Mouse (Mus musculus): Measurements from ENCODE around the gene Bloc1s3.

Bloc1s3 gene

DNA sequence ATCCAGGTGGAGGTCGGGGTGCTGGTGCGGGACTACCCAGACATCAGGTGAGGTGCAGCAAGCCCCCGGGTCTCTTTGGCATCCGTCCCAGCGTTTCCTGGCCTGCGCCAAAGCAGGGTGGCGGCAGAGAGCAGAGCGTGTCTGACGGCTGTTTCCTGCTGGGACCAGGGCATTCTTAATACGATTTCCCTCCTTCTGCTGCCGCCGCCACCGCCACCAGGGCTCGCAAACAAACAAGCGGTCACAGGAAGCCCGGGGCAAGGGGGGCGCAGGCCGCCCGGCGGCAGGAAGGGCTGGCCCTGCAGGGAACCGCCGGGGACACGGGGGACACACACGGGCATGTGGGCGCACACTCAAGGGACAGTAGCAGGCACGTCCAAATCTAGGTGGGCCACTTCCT, 16.4 kb downstream of the Bloc1s3 start:
- in situ Hi-C loops (cut with MboI; ENCODE audit: unreplicated experiment in 2 of 2) = no loop called here

DNA sequence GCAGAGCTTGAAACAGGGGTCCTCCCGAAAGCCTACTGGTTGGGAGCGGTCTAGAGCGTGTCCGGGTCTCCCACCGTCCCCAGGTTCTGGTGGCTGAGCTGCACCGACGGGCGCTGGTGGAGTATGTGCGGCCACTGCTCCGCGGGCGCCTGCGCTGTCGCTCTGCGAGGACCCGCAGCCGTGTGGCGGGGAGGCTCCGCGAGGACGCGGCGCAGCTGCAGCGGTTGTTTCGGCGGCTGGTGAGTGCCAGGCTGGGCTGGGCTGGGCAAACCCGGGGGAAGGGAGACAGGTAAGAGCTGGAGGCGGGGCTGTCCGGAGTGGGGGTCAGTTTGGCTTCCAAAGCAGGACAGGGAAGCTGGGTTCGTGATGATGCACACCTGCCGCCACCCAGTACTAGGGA, 18.6 kb downstream of the Bloc1s3 start:
- in situ Hi-C loops (cut with MboI; ENCODE audit: unreplicated experiment in 2 of 2) = no loop called here

DNA sequence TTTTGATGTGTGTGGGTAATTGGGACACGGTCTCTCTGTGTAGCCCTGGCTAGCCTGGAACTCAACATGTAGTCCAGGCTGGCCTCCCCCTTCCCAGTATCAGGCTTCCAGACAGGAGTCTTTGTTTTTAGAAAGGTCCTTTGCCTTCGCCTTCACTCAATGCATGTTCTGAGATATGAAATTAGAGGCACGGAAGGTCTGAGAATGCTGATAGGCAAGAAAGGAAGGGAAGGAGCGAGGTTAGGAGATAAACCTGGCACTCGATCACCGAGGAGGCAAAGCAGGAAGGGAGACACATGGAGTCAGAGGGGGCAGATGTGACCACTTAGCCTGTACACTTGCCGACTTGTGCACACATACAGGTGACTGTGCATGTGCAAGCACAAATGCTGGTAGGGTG, 21.6 kb downstream of the Bloc1s3 start:
- in situ Hi-C loops (cut with MboI; ENCODE audit: unreplicated experiment in 2 of 2) = no loop called here

DNA sequence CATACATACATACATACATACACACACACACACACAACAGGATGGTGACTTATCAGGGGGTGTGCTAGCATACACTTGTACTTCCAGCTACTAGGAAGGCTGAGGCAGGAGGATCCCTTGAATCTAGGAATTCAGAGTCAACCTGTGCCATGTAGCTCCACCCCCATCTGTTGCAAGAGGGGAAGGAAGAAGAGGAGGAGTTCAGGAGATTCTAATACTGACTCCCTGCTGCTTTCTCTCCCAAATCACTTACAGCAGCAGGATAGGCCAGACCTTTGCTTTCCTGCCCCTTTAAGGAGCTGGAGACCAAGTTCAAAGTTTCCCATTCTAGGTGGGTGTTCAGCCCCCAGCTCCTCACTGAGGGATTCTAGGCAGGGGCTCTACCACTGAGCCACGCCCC, 22.7 kb downstream of the Bloc1s3 start:
- in situ Hi-C loops (cut with MboI; ENCODE audit: unreplicated experiment in 2 of 2) = no loop called here

DNA sequence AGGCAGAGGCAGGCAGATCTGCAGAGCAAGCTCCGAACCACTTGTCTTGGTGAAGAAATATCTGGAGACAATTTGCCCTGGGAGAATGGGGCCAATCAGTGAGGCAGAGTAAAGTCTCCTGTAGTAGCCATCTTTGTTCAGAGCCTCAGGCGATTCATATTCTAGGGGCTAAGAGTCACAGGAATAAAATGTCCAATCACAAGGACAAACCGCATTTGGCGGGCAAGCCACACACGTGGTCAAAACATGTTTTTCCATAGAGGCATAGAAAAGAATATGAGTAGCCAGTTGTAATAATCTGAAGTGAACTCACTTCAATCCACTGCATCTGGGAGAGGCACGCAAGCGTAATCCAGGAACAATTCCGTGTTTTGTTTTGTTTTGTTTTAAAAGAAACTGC, 24.9 kb downstream of the Bloc1s3 start:
- in situ Hi-C loops (cut with MboI; ENCODE audit: unreplicated experiment in 2 of 2) = no loop called here

DNA sequence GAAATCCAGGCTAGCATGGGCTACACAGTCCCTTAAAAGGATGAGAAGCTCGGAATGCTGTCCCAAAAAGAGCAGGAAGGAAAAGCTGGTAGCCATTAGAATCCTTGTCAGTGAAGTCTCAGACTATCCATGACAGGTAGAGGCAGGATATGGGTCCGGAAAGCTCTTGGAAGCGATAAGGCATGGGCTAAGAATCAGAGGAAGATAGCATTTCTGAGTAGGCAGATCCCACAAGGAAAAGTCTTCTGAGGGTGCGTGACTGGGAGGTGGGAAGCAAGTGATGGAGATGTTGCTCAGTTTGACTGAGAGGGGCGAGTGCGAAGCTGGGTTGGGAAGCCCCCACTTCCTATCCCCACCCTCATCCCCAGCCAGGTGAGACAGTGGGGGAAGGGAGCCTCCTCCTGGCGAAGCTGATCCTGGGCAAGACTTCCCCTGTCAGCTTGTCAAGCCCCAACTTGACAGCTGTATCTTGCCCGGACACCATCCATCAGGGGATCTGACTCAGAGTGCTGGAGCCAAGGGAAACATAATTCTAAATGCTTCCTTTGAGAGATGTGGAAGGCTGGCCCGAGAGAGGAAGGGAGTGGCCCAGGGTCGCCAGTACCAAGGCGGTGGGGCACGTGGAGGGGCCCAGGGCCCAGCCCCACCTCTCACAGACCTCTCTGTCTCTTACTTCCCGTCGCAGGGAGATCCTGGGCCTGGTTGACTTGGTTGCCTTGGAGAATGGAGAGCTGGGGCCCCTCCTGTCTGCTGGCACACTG, 30.4 kb downstream of the Bloc1s3 start:
- in situ Hi-C loops (cut with MboI; ENCODE audit: unreplicated experiment in 2 of 2) = no loop called here

DNA sequence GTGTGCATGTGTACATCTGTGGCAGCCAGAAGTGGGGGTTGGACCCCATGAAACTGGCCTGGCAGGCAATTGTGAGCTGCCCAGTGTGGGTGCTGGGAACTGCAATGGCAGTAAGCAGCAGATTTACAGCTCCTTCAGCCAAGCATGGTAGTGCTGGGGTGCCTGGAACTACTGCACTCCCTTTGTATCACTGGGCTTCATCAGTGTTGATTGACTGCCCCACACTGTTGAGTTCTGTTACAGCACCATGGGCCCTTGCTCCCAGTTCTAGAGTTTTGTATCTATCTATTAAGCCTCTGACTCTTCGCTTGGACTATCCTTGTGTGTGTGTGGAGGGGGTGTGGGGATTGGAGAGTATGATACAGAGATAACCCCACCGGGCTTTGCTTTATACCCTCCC, 31.1 kb downstream of the Bloc1s3 start:
- in situ Hi-C loops (cut with MboI; ENCODE audit: unreplicated experiment in 2 of 2) = no loop called here

DNA sequence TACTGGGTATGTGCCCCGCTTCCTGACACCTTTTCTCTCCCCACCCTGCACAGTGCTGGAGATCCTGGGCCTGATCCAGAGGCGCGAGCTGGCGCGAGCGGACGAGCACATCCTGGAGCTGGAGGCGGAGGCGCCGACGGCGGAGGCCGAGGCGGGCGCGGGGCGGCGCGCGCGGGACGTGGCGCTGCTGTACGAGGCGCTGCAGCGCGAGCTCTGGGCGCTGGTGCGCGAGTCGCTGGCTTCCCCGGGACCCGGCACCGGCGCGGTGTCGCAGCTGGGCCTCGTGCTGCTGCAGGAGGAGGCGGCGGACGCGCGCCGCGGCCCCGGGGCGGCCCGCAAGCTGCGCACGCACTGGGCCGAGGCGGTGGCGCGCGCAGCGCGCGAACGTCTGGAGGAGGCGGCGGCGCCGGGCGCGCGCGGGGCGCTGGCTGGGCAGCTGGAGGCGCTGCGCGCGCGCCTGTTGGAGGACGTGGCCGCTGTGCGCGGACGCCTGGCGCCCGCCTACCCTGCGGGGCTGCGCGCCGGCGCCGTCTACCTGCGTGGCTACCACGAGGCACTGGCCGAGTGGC, 34.2 kb downstream of the Bloc1s3 start:
- in situ Hi-C loops (cut with MboI; ENCODE audit: unreplicated experiment in 2 of 2) = no loop called here

DNA sequence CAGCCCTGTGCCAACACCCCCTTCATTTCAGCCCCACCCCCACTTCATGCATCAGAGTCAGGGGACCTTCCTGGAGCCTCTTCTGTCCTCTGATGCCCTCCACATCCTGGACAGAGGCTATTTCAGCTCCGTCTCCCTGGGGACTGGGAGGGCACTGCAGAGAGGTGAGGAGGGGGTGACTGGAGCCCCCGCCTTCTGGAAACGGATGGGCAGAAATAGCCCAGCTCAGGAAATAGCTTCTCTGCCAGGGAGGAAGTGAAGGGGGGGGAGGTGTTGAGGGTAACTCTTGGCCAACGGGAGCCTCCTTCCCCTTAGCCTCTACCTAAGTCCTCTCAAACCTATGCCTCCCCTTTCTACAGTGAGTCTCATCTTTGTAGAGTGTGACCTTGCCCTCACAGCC, 35.8 kb downstream of the Bloc1s3 start:
- in situ Hi-C loops (cut with MboI; ENCODE audit: unreplicated experiment in 2 of 2) = no loop called here

DNA sequence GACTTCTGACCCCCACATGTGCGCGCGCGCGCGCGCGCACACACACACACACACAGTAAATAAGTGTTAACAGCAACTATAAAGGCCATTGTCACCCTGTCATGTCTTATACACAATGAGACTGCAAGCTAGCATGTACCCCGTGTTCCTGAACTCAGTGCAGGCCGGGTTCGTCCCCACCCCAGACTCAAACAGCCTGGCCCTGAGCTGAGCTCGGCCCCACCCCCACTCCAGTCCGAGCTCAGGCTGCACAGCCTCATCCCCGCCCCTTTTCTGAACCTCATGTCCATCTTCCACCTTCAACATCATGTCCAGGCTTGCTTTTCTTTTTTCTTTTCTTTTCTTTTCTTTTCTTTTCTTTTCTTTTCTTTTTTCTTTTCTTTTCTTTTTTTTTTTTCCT, 37.9 kb downstream of the Bloc1s3 start:
- in situ Hi-C loops (cut with MboI; ENCODE audit: unreplicated experiment in 2 of 2) = no loop called here

DNA sequence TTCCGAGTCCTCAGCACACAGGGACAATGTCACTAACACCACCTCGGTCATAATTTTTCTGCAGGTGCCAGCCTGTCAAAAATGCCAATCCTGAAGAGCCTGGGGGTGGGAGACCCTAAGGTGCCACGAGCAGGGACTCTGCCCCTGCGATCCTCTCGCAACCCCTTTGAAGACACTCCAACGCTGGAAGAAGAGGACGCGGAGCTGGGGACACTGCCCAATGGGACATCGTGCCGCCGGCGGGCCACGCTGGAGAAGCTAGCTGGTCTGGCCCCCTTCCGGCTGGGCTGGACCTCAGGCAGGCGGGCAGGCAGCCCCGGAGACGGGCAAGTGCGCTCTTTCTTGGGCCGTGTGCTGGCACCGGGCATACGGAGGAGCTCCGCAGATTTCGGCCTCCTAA, 38.8 kb downstream of the Bloc1s3 start:
- in situ Hi-C loops (cut with MboI; ENCODE audit: unreplicated experiment in 2 of 2) = no loop called here

DNA sequence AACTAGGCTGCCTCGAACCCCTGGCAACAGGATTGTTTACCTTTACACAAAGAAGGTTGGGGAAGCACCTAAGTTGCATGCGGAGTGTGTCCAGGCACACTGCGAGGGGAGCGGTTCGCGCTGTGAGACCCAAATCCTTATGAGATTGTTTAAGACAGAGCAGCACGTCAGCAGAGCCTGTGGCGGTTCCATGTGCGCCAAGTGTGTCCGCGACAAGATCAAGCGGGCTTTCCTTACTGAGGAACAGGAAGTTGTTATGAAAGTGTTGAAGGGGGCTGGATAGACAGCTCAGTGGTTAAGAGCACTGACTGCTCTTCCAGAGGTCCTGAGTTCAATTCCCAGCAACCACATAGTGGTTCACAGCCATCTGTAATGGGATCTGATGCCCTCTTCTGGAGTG, 39.9 kb downstream of the Bloc1s3 start:
- in situ Hi-C loops (cut with MboI; ENCODE audit: unreplicated experiment in 2 of 2) = no loop called here

DNA sequence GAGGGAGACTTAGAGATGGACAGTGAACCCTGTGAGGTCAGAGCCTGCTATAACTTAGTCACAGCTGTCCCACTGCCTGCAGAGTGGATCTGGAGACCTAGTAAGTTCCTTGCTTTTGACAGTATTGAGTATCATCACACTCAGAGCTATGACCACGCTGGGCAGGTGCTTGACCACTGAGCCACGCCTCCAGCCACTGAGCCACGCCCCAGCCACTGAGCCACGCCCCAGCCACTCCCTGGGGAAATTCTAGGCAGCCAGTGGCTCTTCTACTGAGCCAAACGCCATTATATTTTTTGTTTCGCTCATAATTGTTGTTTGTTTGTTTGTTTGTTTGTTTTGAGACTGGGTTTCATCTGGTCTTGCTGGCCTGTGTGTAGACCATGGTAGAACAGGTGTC, 40.5 kb downstream of the Bloc1s3 start:
- in situ Hi-C loops (cut with MboI; ENCODE audit: unreplicated experiment in 2 of 2) = no loop called here

DNA sequence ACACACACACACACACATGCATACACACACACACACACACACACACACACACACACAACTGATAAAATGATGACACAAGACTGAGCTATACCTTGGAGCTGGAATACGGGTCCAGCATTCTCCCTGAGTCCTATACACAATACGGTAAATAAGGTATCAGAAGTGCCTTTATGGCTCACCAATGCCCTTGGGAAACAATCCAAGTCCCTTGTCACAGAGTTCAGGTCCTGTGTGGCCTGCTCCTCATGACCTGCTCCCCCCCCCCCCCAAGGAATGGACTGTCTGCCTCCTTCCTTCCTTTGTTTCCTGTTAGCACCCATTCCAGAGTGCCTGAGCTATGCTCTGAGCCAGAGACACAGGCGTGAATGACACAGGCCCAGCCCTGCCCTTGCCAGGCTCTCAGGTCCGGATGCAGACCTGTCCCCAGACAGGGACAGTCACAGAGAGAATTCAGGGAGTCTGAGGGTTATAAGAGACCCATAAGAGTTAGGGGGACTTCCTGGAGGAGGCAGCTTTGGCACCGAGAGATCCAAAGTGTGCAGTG, 41.5 kb downstream of the Bloc1s3 start:
- in situ Hi-C loops (cut with MboI; ENCODE audit: unreplicated experiment in 2 of 2) = no loop called here

DNA sequence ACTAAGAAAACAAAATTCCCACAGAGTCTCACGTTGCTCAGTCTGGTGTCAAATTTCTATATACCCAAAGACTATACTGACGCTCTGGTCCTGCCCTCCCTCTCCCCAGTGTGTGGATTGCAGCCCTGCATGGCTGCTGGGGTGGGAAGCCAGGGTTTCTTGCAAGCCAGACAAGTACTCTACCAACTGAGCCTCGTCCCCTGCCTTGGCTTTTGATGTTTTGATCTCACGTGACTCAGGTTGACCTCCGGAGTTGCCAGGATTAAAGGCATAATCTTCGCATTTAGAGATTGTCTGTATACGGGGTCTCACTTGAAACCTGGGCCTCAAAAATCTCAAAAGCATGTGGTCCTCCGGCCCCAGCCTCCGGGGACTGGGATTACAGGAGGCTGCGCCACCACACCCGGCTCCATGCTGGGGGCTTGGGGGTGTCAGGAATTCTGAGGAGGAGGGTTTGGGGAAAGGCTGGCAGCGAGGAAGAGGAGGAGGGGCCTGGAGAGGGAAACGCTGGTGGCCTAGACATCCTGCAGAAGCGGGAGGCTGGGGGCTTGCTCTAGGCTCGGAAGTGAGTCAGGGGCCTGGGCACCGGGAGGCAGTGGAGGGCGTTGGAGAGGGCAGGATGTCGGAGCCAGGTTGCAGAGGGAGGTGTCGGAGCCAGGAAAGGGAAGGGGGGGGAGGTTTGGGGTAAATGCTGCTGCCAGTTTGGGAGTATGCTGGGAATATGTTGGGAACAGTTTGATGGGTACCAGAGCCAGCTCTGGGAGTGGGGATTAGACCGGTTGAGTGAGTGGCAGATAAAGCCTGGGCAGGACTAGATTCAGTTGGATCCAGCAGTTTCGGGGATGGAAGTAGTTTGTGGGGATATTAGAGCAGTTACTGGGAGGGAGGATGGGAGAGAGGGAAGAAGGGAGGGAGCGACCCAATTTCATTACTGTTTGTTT, 43.5 kb downstream of the Bloc1s3 start:
- in situ Hi-C loops (cut with MboI; ENCODE audit: unreplicated experiment in 2 of 2) = loop anchor here in 1 of 2 experiments (5.0 kb wide), 1 partner anchor 33 kb away; no protein-coding TSS in a partner anchor

DNA sequence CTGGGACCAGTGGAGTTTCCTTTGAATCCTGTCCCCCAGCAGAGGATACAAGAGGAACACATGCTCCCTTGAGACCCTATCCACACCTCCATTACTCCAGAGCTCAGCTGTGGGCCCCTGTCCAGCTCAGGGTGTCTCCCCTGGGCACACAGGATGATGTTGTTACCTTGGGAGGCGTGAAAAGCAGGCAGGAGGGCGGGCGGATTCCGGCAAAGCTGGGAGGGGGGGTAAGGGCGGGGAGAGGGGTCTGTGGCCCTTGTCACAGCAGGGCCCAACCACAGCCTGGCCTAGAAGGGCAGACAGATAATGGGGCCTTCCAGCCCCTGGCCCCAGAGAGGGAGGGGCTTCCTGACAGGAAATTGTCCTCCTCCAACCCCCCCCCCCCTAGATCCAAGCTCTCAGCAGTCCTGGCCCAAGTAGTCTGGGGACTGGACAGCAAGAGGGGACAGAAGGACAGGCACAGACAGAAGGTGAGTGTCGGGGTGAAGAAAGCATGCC, 45.2 kb downstream of the Bloc1s3 start, which contains the start of gene Exoc3l2:
TSS of gene Exoc3l2 (plus strand) at position 448 of the 498 bp plus-strand sequence.
- in situ Hi-C loops (cut with MboI; ENCODE audit: unreplicated experiment in 2 of 2) = loop anchor here in 1 of 2 experiments (5.0 kb wide), 1 partner anchor 34 kb away; no protein-coding TSS in a partner anchor

DNA sequence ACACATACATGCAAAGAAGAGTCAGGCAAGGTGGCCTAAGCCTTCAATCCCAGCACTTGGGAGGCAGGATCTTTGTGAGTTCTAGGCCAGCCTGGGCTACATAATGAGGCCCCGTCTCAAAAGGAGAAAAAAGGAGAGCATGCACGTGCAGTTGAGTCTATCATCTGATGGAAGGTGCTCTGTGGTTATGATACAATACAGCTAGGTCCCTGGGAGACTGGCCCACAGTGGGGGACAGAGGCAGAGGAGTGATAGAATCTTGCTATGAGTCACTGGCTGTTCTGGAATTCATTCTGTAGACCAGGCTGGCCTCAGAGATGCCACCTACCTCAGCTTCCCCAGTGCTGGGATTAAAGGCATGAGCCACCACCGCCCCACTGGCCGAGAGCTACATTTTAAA, 45.7 kb downstream of the Bloc1s3 start:
- in situ Hi-C loops (cut with MboI; ENCODE audit: unreplicated experiment in 2 of 2) = loop anchor here in 1 of 2 experiments (5.0 kb wide), 1 partner anchor 35 kb away; no protein-coding TSS in a partner anchor

DNA sequence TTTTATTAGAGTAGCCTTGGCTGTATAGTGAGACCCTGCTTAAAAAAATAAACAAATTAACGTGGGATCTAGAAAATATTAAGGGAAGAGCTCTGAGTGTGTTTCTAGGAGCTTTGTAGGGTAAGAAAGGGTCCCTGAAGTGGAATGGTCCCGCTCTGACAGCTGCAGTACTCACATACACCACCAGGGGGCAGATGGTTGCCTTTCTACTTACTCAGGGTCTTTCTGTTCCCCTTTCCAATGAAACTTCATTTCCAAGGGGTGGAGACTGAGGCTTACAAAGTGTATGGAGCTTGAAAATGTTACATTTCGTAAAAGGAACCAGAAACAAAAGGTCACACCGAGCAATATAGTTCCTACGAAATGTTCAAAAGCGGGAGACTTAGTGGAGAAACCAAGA, 46.7 kb downstream of the Bloc1s3 start:
- in situ Hi-C loops (cut with MboI; ENCODE audit: unreplicated experiment in 2 of 2) = loop anchor here in 1 of 2 experiments (5.0 kb wide), 1 partner anchor 36 kb away; no protein-coding TSS in a partner anchor

DNA sequence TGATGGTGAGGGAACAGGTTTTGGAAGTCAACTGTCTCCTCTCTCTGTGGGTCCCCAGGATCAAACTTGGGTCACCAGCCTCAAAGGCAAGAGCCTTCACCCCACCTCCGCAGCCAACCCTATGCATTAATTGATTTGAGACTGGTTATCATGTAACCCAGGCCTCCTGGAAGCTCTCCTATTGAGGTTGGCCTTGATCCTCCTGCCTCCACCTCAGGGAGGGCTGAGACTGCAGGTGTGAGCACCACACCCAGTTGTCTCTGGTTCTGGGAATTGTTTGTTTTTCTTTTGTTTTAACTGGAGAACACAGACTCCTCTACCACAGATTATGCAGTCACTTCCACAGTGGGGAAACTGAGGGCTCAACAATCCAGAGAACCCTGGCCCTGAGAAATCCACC, 47.7 kb downstream of the Bloc1s3 start:
- in situ Hi-C loops (cut with MboI; ENCODE audit: unreplicated experiment in 2 of 2) = loop anchor here in 1 of 2 experiments (5.0 kb wide), 1 partner anchor 37 kb away; no protein-coding TSS in a partner anchor

DNA sequence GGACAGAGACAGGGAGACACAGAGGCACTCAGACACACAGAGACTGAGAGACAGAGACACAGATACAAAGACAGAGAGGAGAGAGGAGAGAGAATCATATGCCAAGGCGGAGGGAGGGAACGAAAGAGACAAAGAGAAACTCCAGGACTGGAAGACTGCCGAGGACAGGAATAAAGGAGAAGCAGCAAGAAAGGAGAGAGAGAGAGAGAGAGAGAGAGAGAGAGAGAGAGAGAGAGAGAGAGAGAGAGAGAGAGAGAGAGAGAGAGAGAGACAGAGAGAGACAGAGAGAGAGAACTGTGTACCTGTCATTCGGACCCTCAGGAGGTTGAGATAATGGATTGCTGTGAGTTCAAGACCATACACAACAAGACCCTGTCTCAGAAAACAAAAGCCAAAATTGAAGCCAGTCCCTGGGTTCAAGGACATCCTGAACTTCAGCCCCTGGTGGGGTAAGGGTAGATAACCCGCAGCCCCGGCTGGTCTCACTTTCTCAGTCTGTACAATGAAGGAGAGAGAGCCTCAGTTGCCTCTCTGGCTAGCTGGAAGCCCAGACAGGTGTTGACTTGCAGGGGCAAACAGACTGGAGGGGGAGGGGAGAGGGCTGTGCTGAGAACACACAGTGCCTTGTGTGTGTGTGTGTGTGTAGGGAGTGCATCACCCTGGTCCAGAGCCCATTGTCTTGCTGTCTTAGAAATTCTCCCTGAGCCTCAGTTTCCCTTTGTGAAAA, 48.9 kb downstream of the Bloc1s3 start:
- in situ Hi-C loops (cut with MboI; ENCODE audit: unreplicated experiment in 2 of 2) = no loop called here
